Mouse (Mus musculus) intestine, embryonic 14.5 days (tissue): ENCODE results near the gene Tcf20. TPM values are rescaled to one million over a fixed set of nuclear protein-coding genes. Genes with fewer than 3 reads are reported as not detected.

Source experiments
- ATAC-seq: fragments of 200-750 bp; cut with Nextera tagmentation; replicated peaks from 2 replicates; pipeline ENCODE4 v1.8.0; 2017; ENCODE audit warnings: low read depth, moderate number of reproducible peaks, moderate TSS enrichment, moderate library complexity; ENCODE audit not compliant: low FRiP score, low TSS enrichment
- DNase-seq: peaks from one replicate; pipeline ENCODE4 v3.0.0-alpha.2; 2018; ENCODE audit warnings: low spot score
- H3K27ac ChIP-seq: fragments of 300-500 bp; sonication (generic); 2 replicates; pipeline ENCODE4 v1.5.1; 2014; ENCODE audit warnings: low read depth, mild to moderate bottlenecking, control low read depth
- H3K27me3 ChIP-seq: fragments of 300-500 bp; sonication (generic); replicated peaks from 2 replicates; pipeline ENCODE4 v1.6.1; 2014; ENCODE audit warnings: low read length, control low read depth; ENCODE audit not compliant: control insufficient read depth, insufficient read depth
- H3K36me3 ChIP-seq: fragments of 300-500 bp; sonication (generic); 2 replicates; pipeline ENCODE4 v1.6.1; 2014; ENCODE audit warnings: low read length, control low read depth; ENCODE audit not compliant: control insufficient read depth, insufficient read depth
- H3K4me1 ChIP-seq: fragments of 300-500 bp; sonication (generic); replicated peaks from 2 replicates; pipeline ENCODE4 v1.6.1; 2014; ENCODE audit warnings: low read length, control low read depth, mixed read lengths; ENCODE audit not compliant: control insufficient read depth, insufficient read depth
- H3K4me2 ChIP-seq: fragments of 300-500 bp; sonication (generic); 2 replicates; pipeline ENCODE4 v1.6.1; 2014; ENCODE audit warnings: low read length
- H3K4me3 ChIP-seq: fragments of 300-500 bp; sonication (generic); 2 replicates; pipeline ENCODE4 v1.5.1; 2014; ENCODE audit warnings: low read depth, low read length, control low read depth, mixed read lengths
- H3K9ac ChIP-seq: fragments of 300-500 bp; sonication (generic); 2 replicates; pipeline ENCODE4 v1.6.1; 2014; ENCODE audit warnings: mild to moderate bottlenecking, low read length
- H3K9me3 ChIP-seq: fragments of 300-500 bp; sonication (generic); 2 replicates; pipeline ENCODE4 v1.6.1; 2016; ENCODE audit warnings: low read length, control low read depth; ENCODE audit not compliant: control insufficient read depth
- WGBS: fragments of 180-500 bp; shearing (Covaris S2); extraction: QIAGEN DNeasy Blood & Tissue Kit; methylation state at CpG from one replicate; pipeline ENCODE4 v1.1.7; 2014; 5-methylcytosine and 5-hydroxymethylcytosine counted together
- polyA plus RNA-seq: library from polyadenylated mRNA; unstranded; fragments of >200 nt; fragmentation: Nextera tagmentation; extraction: Ambion mirVana; gene quantifications from 2 replicates; pipeline ENCODE4 v1.2.1, GENCODE M21; 2014

Gene Tcf20
- polyA plus RNA-seq, 1 experiment from 2014 or later, result 11.7 TPM

GRCm38 (mm10) chr15:82920895-82921515 is 66.7 kb downstream of the Tcf20 start:
- Histone ChIP-seq H3K4me3 (no peak overlapping the region), H3K4me1 (peaks cover 59% of the 10 kb centered on the region), H3K9me3 (no peaks in the 10 kb centered on the region), H3K36me3 (no peaks in the 10 kb centered on the region), H3K4me2 (peak overlapping the region; percentile 36), H3K27me3 (peaks cover 4% of the 10 kb centered on the region; the same call in 1 of the 2 replicates), H3K27ac (no peak overlapping the region), H3K9ac (no peak overlapping the region)
- WGBS, result 8% methylated on average over 13 of the region's 13 CpGs
- DNase-seq (peak; percentile 88), ATAC-seq (peak; percentile 36; the same call in 1 of the 2 replicates)

- no peaks in the 10 kb centered on the region for H3K36me3 ChIP-seq
- peak overlapping the region; percentile 28; the same call in 1 of the 2 replicates for H3K4me2 ChIP-seq
- H3K27me3 ChIP-seq, result peaks cover 9% of the 10 kb centered on the region; the same call in 1 of the 2 replicates
- no peak overlapping the region for H3K9ac ChIP-seq
- ATAC-seq (no peak), DNase-seq (no peak)
- H3K9me3 ChIP-seq, result no peaks in the 10 kb centered on the region
- H3K4me3 ChIP-seq, result no peak overlapping the region
- no peak overlapping the region for H3K27ac ChIP-seq
- WGBS, result 64% methylated on average over 3 of the region's 3 CpGs
- H3K4me1 ChIP-seq, result peaks cover 29% of the 10 kb centered on the region
Measured at GRCm38 (mm10) chr15:82917965-82918364, 69.7 kb downstream of the Tcf20 start.

- Histone ChIP-seq H3K9me3 (no peaks in the 10 kb centered on the region), H3K4me2 (peak overlapping the region; percentile 28), H3K36me3 (no peaks in the 10 kb centered on the region), H3K27ac (no peak overlapping the region), H3K4me3 (no peak overlapping the region), H3K9ac (no peak overlapping the region), H3K27me3 (peaks cover 9% of the 10 kb centered on the region; the same call in 1 of the 2 replicates), H3K4me1 (peaks cover 27% of the 10 kb centered on the region)
- 36% methylated on average over 28 of the region's 28 CpGs for WGBS
- ATAC-seq (no peak), DNase-seq (no peak)
Measured at GRCm38 (mm10) chr15:82917207-82917844, 70.3 kb downstream of the Tcf20 start.

- Histone ChIP-seq H3K9me3 (no peaks in the 10 kb centered on the region), H3K4me2 (no peak overlapping the region), H3K27me3 (peaks cover 7% of the 10 kb centered on the region; the same call in 1 of the 2 replicates), H3K36me3 (no peaks in the 10 kb centered on the region), H3K27ac (no peak overlapping the region), H3K4me1 (peaks cover 22% of the 10 kb centered on the region), H3K9ac (no peak overlapping the region), H3K4me3 (no peak overlapping the region)
- DNase-seq (no peak), ATAC-seq (no peak)
- WGBS, result 56% methylated on average over 3 of the region's 3 CpGs
Measured at GRCm38 (mm10) chr15:82914455-82914854, 73.2 kb downstream of the Tcf20 start.

- Histone ChIP-seq H3K27ac (no peak overlapping the region), H3K27me3 (0 out of 2 replicates have a peak, but pooled peaks cover 5% of the 10 kb centered on the region), H3K4me3 (0 out of 2 replicates have a peak overlapping the region, but pooled peaks have one; percentile 14), H3K9me3 (no peaks in the 10 kb centered on the region), H3K36me3 (no peaks in the 10 kb centered on the region), H3K9ac (0 out of 2 replicates have a peak overlapping the region, but pooled peaks have one; percentile 18), H3K4me2 (peak overlapping the region; percentile 48), H3K4me1 (peaks cover 16% of the 10 kb centered on the region)
- DNase-seq (no peak), ATAC-seq (no peak)
- 5% methylated on average over 13 of the region's 13 CpGs for WGBS
Measured at GRCm38 (mm10) chr15:82911965-82912337, 75.7 kb downstream of the Tcf20 start.

GRCm38 (mm10) chr15:82911001-82911964 is 76.4 kb downstream of the Tcf20 start:
- H3K4me3 ChIP-seq, result 0 out of 2 replicates have a peak overlapping the region, but pooled peaks have one; percentile 14
- WGBS, result 21% methylated on average over 44 of the region's 44 CpGs
- DNase-seq (peak; percentile 60), ATAC-seq (no peak)
- H3K9ac ChIP-seq, result 0 out of 2 replicates have a peak overlapping the region, but pooled peaks have one; percentile 18
- H3K4me1 ChIP-seq, result peaks cover 16% of the 10 kb centered on the region
- no peak overlapping the region for H3K27ac ChIP-seq
- H3K9me3 ChIP-seq, result no peaks in the 10 kb centered on the region
- no peaks in the 10 kb centered on the region for H3K36me3 ChIP-seq
- H3K4me2 ChIP-seq, result peak overlapping the region; percentile 48
- H3K27me3 ChIP-seq, result 0 out of 2 replicates have a peak, but pooled peaks cover 5% of the 10 kb centered on the region

GRCm38 (mm10) chr15:82910596-82910995 is 77.1 kb downstream of the Tcf20 start:
- Histone ChIP-seq H3K4me2 (no peak overlapping the region), H3K9ac (no peak overlapping the region), H3K27me3 (0 out of 2 replicates have a peak, but pooled peaks cover 5% of the 10 kb centered on the region), H3K27ac (no peak overlapping the region), H3K36me3 (no peaks in the 10 kb centered on the region), H3K9me3 (no peaks in the 10 kb centered on the region), H3K4me1 (peaks cover 16% of the 10 kb centered on the region), H3K4me3 (no peak overlapping the region)
- no peak for ATAC-seq
- DNase-seq, result peak; percentile 49
- WGBS, result 79% methylated on average over 2 of the region's 2 CpGs

GRCm38 (mm10) chr15:82909791-82910190 is 77.9 kb downstream of the Tcf20 start:
- Histone ChIP-seq H3K4me3 (no peak overlapping the region), H3K4me2 (no peak overlapping the region), H3K9me3 (no peaks in the 10 kb centered on the region), H3K4me1 (peaks cover 16% of the 10 kb centered on the region), H3K27ac (no peak overlapping the region), H3K9ac (no peak overlapping the region), H3K36me3 (no peaks in the 10 kb centered on the region), H3K27me3 (0 out of 2 replicates have a peak, but pooled peaks cover 5% of the 10 kb centered on the region)
- DNase-seq (no peak), ATAC-seq (no peak)
- WGBS, result 86% methylated on average over 4 of the region's 4 CpGs
